Mouse (Mus musculus): ENCODE measurements around the gene Arhgef10l.

Gene Arhgef10l

GRCm38 (mm10) chr4:140665760-140666159 lies at the start of gene Arhgef10l:
Gene Arhgef10l (minus strand): TSS chr4:140666012.
- DNase-seq, result no peak

- DNase-seq, result no peak
Measured at GRCm38 (mm10) chr4:140714586-140714985, 48.8 kb upstream of the Arhgef10l start.

- DNase-seq, result peak; percentile 68 to 84
Measured at GRCm38 (mm10) chr4:140713480-140714365, 47.9 kb upstream of the Arhgef10l start.

DNA sequence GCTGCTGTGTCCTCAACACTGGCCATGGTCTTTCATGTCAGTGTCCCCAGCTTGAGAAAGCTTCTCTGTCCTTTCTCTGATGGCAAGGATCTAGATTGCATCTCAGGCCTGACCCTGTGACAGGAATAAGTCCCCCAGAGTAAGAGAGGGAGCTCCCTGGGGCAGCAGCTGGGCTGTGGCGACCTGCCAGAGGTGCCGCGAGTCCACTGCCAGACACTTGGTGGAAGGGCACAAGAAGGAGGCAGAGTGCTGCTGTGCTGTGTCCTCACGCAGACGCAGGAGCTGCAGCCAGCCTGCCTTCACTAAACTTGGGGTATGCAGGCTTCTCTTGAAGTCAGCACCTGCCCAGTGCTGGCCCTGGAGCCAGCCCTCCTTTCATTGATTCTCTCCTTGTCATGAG lies 45.5 kb upstream of the Arhgef10l start:
- no peak for DNase-seq

DNA sequence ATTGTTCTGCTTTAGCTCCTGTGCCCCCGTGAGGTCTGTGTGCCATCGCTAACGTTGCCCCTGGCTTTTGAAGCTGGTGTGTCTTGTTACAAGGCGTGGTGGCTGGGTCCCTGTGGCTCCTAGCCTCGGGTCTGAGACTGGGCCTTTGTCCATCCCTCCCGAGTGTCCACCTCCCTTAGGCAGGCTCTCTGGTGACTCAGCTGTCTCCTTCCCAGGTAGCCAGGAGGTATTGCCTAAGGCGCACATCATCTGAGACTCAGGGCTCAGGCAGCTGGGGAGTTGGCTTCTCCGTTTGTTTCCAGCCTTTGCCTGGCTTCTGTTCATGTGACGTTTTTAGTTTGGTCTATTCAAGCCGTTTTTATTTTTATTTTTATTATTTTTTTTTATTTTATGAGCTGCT lies 45.0 kb upstream of the Arhgef10l start:
- DNase-seq, result no peak

DNA sequence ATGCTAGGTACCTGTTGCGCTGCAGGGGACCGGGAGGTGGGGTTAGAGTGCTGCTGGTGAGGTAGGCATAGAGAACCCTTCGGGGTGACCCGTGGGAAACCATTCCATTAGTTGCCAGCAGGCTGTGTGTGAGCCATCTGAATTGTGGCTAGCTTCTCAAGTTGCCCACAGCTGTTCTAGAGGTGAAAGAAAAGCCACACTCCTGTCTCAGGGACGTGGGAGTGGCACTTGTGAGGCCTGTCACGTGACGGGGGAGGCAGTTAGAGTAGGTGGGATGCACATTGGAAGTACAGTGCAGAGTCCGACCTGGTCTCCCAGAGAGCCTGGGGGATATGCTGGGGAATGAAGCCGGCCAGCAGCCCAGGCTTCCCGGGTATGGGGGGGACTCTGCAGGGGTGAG lies 43.8 kb upstream of the Arhgef10l start:
- no peak for DNase-seq

DNA sequence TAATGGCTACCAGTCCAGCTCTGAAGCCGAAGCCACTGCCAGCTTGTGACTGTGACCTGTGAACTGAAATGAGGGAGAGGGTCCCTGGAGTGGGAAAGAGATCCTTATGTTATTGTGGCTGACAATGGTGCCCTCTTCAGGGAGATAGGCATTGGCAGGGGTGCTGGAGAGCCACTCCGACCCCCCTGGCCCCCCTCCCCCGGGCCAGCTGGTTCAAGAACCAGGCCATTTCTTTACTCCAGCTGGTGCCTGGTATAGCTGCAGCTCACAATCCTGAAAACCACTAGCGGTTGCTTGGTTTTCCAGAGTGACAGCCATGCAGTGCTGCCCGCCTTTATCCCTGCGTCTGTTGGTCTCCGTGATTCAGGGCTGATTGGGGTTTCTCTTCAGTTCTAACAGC lies 43.3 kb upstream of the Arhgef10l start:
- no peak for DNase-seq

DNA sequence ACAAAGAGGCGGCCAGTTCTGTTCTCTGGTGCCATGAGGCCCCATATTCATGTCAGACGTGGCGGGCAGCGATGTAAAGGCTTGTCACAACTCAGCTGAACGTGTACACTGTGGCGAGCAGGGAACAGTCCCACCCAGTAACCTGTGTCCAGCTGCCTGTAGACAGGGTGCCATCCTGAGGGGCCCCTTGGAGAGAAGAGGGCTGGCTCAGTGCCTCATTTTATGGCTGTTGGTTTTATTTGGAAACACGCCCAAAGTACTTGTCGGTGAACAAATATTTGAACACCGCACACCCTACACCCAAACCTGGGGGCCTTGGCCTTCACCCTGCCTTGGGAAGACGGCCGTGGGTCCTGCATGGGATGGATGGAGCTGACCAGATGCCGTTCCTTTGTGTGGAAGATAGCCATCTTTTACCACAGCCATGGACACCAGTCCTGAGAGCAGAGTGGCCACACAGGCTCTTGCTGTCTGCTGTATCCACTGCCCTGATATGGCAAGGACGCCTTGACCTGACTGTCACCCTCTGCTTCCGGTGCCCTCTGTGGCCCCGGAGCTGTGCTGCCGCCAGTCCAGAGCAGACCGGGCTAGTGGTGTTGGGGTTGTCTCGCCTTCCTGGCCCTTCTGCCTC lies 42.6 kb upstream of the Arhgef10l start:
- no peak for DNase-seq

GRCm38 (mm10) chr4:140707615-140708014 lies 41.8 kb upstream of the Arhgef10l start:
- DNase-seq, result no peak

DNA sequence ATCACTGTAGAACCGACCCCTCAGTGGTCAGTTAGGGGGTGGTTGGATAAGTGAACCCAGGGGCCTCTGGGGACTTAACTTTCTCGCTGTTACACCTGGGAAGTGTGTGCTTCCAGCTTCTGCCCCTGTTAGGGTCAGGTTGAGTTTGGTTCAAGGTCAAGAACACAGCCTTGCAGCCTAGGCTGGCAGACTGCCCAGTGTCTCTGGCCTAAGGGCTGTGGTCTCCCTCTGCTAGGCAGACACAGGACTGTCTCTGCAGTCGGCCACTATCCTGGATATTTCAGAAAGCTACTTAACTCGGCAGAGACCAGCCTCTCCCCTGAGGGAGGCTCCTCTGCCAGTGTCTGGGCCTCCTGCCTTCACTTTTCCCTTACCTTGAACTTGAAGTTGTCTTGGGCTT lies 38.4 kb upstream of the Arhgef10l start:
- no peak for DNase-seq

GRCm38 (mm10) chr4:140703636-140704035 lies 37.8 kb upstream of the Arhgef10l start:
- DNase-seq, result no peak

GRCm38 (mm10) chr4:140702611-140703327 lies 37.0 kb upstream of the Arhgef10l start:
- peak; percentile 79 to 88 for DNase-seq

GRCm38 (mm10) chr4:140701716-140702561 lies 36.1 kb upstream of the Arhgef10l start:
- DNase-seq, result peak; percentile 61 to 66

GRCm38 (mm10) chr4:140701049-140701715 lies 35.4 kb upstream of the Arhgef10l start:
- DNase-seq, result peak; percentile 75 to 82

DNA sequence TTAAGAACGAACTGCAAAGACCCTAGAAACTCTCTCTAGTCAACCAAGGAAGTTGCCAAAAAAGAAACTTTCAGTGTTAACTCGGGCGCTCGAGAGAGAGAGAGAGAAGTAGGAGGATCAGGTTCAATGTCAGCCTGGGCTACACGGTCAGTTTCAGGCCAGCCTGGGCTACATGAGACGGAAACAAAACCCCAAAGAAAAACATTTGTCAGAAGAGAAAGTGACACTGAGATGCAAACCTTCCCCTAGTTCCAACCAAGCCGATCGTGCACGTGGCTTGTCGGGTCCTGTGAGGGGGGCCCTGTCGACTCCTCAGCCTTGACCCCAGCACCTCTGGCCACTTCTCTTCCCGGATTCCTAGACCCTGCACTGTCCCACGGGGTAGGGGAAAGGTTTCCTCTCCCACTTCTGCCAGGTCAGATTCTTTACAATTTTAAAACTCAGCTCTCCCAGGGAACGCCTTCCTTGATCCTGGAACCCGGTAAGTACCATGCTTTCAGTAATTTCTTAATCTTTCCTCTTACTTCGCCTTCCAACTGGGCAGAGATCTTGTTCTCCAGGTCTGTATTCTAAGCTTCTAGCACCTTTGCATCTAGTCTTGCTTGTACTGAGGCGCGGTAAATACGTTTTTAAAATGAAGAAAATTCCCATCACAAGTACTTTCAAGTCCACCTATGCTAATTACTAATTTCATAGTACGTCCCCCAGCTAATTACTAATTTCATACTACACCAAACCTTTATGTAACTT lies 34.6 kb upstream of the Arhgef10l start, which contains the start of gene Rcc2:
Gene Rcc2, plus strand, starts transcription at position 273 of the 750 bp plus-strand sequence.
- DNase-seq, result no peak

GRCm38 (mm10) chr4:140699441-140700127 lies 33.8 kb upstream of the Arhgef10l start:
- peak; percentile 61 to 62 for DNase-seq

- DNase-seq, result no peak
Measured at GRCm38 (mm10) chr4:140695675-140696585, 30.1 kb upstream of the Arhgef10l start.

GRCm38 (mm10) chr4:140695146-140695545 lies 29.3 kb upstream of the Arhgef10l start:
- DNase-seq, result no peak

GRCm38 (mm10) chr4:140694551-140695060 lies 28.8 kb upstream of the Arhgef10l start:
- DNase-seq, result no peak

Measured in spleen, adult 18-20 months (tissue).